Mouse (Mus musculus) G1E (cell line): ENCODE results near the gene Gpat3. TPM values are rescaled to one million over a fixed set of nuclear protein-coding genes. Genes with fewer than 3 reads are reported as not detected.

Experiments used
- ATAC-seq: 2 replicates; pipeline ENCODE4 v1.8.0; 2016; ENCODE audit warnings: mild to moderate bottlenecking; ENCODE audit not compliant: insufficient number of reproducible peaks, poor library complexity, low FRiP score, severe bottlenecking; ENCODE audit errors: extremely low read depth
- DNase-seq: peaks from one replicate; pipeline ENCODE4 v3.0.0; 2012; ENCODE audit warnings: low spot score
- H3K27me3 ChIP-seq: 2 replicates; pipeline ENCODE4 v1.6.1; 2012; ENCODE audit warnings: mild to moderate bottlenecking, low read length, inconsistent platforms; ENCODE audit not compliant: insufficient read depth
- H3K36me3 ChIP-seq: replicated peaks from 2 replicates; pipeline ENCODE3; 2012; ENCODE audit warnings: mild to moderate bottlenecking, inconsistent platforms
- H3K4me1 ChIP-seq: 2 replicates; pipeline ENCODE4 v1.6.1; 2012; ENCODE audit warnings: low read depth, low read length, inconsistent platforms, mixed read lengths; ENCODE audit not compliant: insufficient read depth
- H3K4me3 ChIP-seq: 2 replicates; pipeline ENCODE4 v1.5.1; 2012; ENCODE audit warnings: low read depth, mild to moderate bottlenecking, inconsistent platforms, low read length, moderate library complexity, mixed read lengths
- H3K9me3 ChIP-seq: replicated peaks from 2 replicates; pipeline ENCODE4 v1.6.1; 2012; ENCODE audit warnings: inconsistent platforms
- CTCF ChIP-seq: IDR thresholded peaks from 2 replicates; pipeline ENCODE4 v1.5.1; 2012; ENCODE audit warnings: low read depth, low read length, inconsistent platforms, mixed read lengths
- GATA1 ChIP-seq: IDR thresholded peaks from 2 replicates; pipeline ENCODE4 v1.6.1; 2012; ENCODE audit warnings: borderline replicate concordance, low read length, inconsistent platforms, mixed read lengths
- GATA2 ChIP-seq: IDR thresholded peaks from 2 replicates; pipeline ENCODE4 v1.6.1; 2012; ENCODE audit warnings: low read depth, low read length, inconsistent platforms, borderline replicate concordance
- POLR2AphosphoS5 ChIP-seq: IDR thresholded peaks from 2 replicates; pipeline ENCODE4 v1.6.1; 2012; ENCODE audit warnings: low read depth, low read length, inconsistent platforms; ENCODE audit not compliant: insufficient replicate concordance
- TAL1 ChIP-seq: conservative IDR thresholded peaks from 2 replicates; pipeline ENCODE4 v1.6.1; 2012; ENCODE audit warnings: low read depth, low read length, inconsistent platforms, mixed read lengths
- polyA plus RNA-seq: library from polyadenylated mRNA; stranded (reverse); fragments of >175 nt; gene quantifications from 2 replicates; pipeline ENCODE4 v1.2.3, GENCODE M21; 2012
- total RNA-seq, 2 experiments: library from RNA; stranded (forward) in 1 of 2; stranded (reverse) in 1 of 2; fragments of 200-1000 nt in 1 of 2; fragments of >200 nt in 1 of 2; fragmentation: Nextera tagmentation in 1 of 2; gene quantifications; 2 replicates each; pipeline ENCODE4 v1.2.3; 2014 to 2017

Gpat3 gene
- total RNA-seq (2014; fragmentation: Nextera tagmentation) (not detected in 2 replicates), total RNA-seq (2017) (0.06 and 0.16 TPM in 2 replicates), polyA plus RNA-seq (not detected in 2 replicates)

- no peak for ATAC-seq
- Histone ChIP-seq H3K27me3 (no peaks in the 10 kb centered on the region), H3K4me3 (no peak within 1 kb of the TSS; the same call in 1 of the 2 replicates), H3K4me1 (no peaks in the 10 kb centered on the region), H3K36me3 (no peaks in the 10 kb centered on the region), H3K9me3 (peaks cover 11% of the 10 kb centered on the region)
- no peak for DNase-seq
- no peak for TF ChIP-seq CTCF
- TF ChIP-seq GATA2, result no peak
These were observed at the start of gene Gpat3 for GRCm38 (mm10) chr5:100845485-100845847. Gene Gpat3, plus strand, starts transcription at chr5:100845713.

- ATAC-seq (peak; percentile 98), DNase-seq (peak; percentile 76)
- Histone ChIP-seq H3K27me3 (no peaks in the 10 kb centered on the region), H3K36me3 (peaks cover 58% of the 10 kb centered on the region), H3K4me1 (peaks cover 42% of the 10 kb centered on the region), H3K9me3 (no peaks in the 10 kb centered on the region), H3K4me3 (peak within 1 kb of the TSS; percentile 94)
- TF ChIP-seq GATA1 (no peak), POLR2AphosphoS5 (no peak), GATA2 (no peak), TAL1 (no peak), CTCF (no peak)
These were observed 47.2 kb upstream of the Gpat3 start, which contains the start of the genes Helq and Mrps18c for GRCm38 (mm10) chr5:100798165-100798860. Gene Helq, minus strand, starts transcription at chr5:100798598. Gene Mrps18c, plus strand, starts transcription at chr5:100798627.

GRCm38 (mm10) chr5:100818341-100818740 lies 27.2 kb upstream of the Gpat3 start:
- H3K4me1 ChIP-seq, result peaks cover 21% of the 10 kb centered on the region
- no peak for TF ChIP-seq CTCF
- no peak for TF ChIP-seq TAL1
- TF ChIP-seq POLR2AphosphoS5, result no peak
- H3K27me3 ChIP-seq, result no peaks in the 10 kb centered on the region
- peaks cover 50% of the 10 kb centered on the region for H3K36me3 ChIP-seq
- H3K4me3 ChIP-seq, result no peak overlapping the region
- no peak for DNase-seq
- ATAC-seq, result no peak
- no peaks in the 10 kb centered on the region for H3K9me3 ChIP-seq

- DNase-seq (no peak), ATAC-seq (no peak)
- Histone ChIP-seq H3K4me1 (peaks cover 21% of the 10 kb centered on the region), H3K36me3 (peaks cover 36% of the 10 kb centered on the region), H3K27me3 (peaks cover 3% of the 10 kb centered on the region; the same call in 1 of the 2 replicates), H3K4me3 (peak overlapping the region; percentile 90), H3K9me3 (no peaks in the 10 kb centered on the region)
- no peak for TF ChIP-seq TAL1
- TF ChIP-seq GATA2, result no peak
- no peak for TF ChIP-seq GATA1
- TF ChIP-seq POLR2AphosphoS5, result no peak
- no peak for TF ChIP-seq CTCF
These were observed 25.7 kb upstream of the Gpat3 start for GRCm38 (mm10) chr5:100819568-100820480.

GRCm38 (mm10) chr5:100820483-100821184 lies 24.9 kb upstream of the Gpat3 start, which contains the start of gene Abraxas1:
Gene Abraxas1, minus strand, starts transcription at chr5:100820965.
- peak; percentile 89 for DNase-seq
- peaks cover 32% of the 10 kb centered on the region for H3K36me3 ChIP-seq
- TF ChIP-seq CTCF (no peak), GATA2 (no peak), TAL1 (no peak), GATA1 (no peak), POLR2AphosphoS5 (0 out of 2 replicates have a peak, but pooled peaks have one; percentile 41)
- peaks cover 21% of the 10 kb centered on the region for H3K4me1 ChIP-seq
- peak within 1 kb of the TSS; percentile 90 for H3K4me3 ChIP-seq
- ATAC-seq, result peak; percentile 96
- peaks cover 4% of the 10 kb centered on the region; the same call in 1 of the 2 replicates for H3K27me3 ChIP-seq
- no peaks in the 10 kb centered on the region for H3K9me3 ChIP-seq

GRCm38 (mm10) chr5:100821375-100821774 lies 24.1 kb upstream of the Gpat3 start:
- ATAC-seq (no peak), DNase-seq (peak; percentile 37)
- Histone ChIP-seq H3K9me3 (no peaks in the 10 kb centered on the region), H3K36me3 (peaks cover 25% of the 10 kb centered on the region), H3K27me3 (peaks cover 7% of the 10 kb centered on the region; the same call in 1 of the 2 replicates), H3K4me3 (peak overlapping the region; percentile 90; the same call in 1 of the 2 replicates), H3K4me1 (peaks cover 21% of the 10 kb centered on the region)
- TF ChIP-seq GATA2, result no peak
